ENCODE assay signal across 9 mouse cellular contexts in the genomic region with DNA sequence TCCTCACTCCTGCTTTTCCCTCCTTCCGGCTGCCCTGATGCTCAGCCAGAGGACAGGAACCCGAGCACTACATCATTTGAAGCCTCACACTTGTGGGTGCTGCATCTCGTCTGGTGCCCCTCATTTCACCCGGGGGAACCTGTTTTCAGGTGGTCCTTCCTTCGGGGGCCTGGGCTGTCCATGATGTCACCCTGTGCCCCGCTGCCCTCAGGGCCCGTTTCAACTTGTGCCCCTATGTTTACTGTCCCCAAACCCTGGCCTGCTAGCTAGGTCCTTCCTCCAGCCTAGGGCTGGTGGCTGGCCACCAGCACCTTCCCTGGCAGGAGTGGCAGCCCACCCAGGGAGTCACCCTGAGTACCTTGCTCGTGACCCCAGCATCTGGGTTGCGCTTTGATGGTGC. TPM values are rescaled to one million over a fixed set of nuclear protein-coding genes. Genes with fewer than 3 reads are reported as not detected.
DNase-seq lines count a peak whose midpoint lies in the region.
"Had no signal": no experiment of that assay in that cellular context is flagged by ENCODE, and none has a peak within 500 bp of the region (broad histone marks: within the 10 kb centered on the region; RNA-seq: fewer than 3 reads in every experiment).

No protein-coding gene starts in this region.

- intact Hi-C loops in heart, postnatal 36 days (cut with DNase I) = no loop called here
- intact Hi-C loops in left cerebral cortex, postnatal 25 days (cut with DNase I) = no loop called here

- peak; percentile 4 to 10 for DNase-seq in cerebellum, postnatal 14 days
- DNase-seq in cerebellum, adult 11 months = no peak
- peak; percentile 0 to 1 for DNase-seq in heart, postnatal 36 days
- no peak for DNase-seq in heart, adult 11 months
- DNase-seq in left cerebral cortex, postnatal 25 days (ENCODE audit: low spot score in 2 of 2) = peak; percentile 1 to 2
- no peak for DNase-seq in left cerebral cortex, adult 11 months (ENCODE audit: low spot score)
- DNase-seq in thymus, postnatal 4 days = peak; percentile 4
- DNase-seq in thymus, postnatal 36 days = no peak
- DNase-seq: kidney, adult 11 months had no signal

RNA-seq across cellular contexts. Expression of a gene that starts 14.5 kb away (rescaled TPM):
- 10 to 100 TPM; 12.0 to 12.2 TPM for total RNA-seq in heart, postnatal 36 days (2021)
- total RNA-seq in left cerebral cortex, postnatal 25 days (2021) = 100 to 1,000 TPM; 133 to 136 TPM

RNA-seq across cellular contexts. Expression of a gene that starts 14.5 kb away (rescaled TPM):
- 10 to 100 TPM; 12.7 to 13.1 TPM for total RNA-seq in heart, postnatal 36 days (2021)
- 10 to 100 TPM; 60.5 to 65.5 TPM for total RNA-seq in left cerebral cortex, postnatal 25 days (2021)

RNA-seq across cellular contexts. Expression of a gene that starts 36.8 kb away (rescaled TPM):
- 10 to 100 TPM; 15.7 to 18.8 TPM for total RNA-seq in heart, postnatal 36 days (2021)
- total RNA-seq in left cerebral cortex, postnatal 25 days (2021) = 10 to 100 TPM; 38.1 to 38.5 TPM

RNA-seq across cellular contexts. Expression of a gene that starts 36.9 kb away (rescaled TPM):
- 10 to 100 TPM in 1 of 2 experiments, 1 to 10 TPM in 1; 9.5 to 11.7 TPM for total RNA-seq in heart, postnatal 36 days (2021)
- 10 to 100 TPM; 25.5 to 31.8 TPM for total RNA-seq in left cerebral cortex, postnatal 25 days (2021)

RNA-seq across cellular contexts. Expression of a gene that starts 37.5 kb away (rescaled TPM):
- 10 to 100 TPM; 49.4 to 56.0 TPM for total RNA-seq in heart, postnatal 36 days (2021)
- 10 to 100 TPM; 71.9 to 72.7 TPM for total RNA-seq in left cerebral cortex, postnatal 25 days (2021)

Comparison
In these comparisons a context has a peak if more than half of its experiments do, and no peak if none do; other contexts are left out.
1. DNase-seq: peak in cerebellum, postnatal 14 days (2 of 2), heart, postnatal 36 days (2 of 2), left cerebral cortex, postnatal 25 days (2 of 2) and thymus, postnatal 4 days (single experiment); none in cerebellum, adult 11 months (single experiment), heart, adult 11 months (single experiment), left cerebral cortex, adult 11 months (single experiment) and thymus, postnatal 36 days (0 of 2).
2. RNA of a gene that starts 14.5 kb away (total RNA-seq): 133 to 136 TPM in left cerebral cortex, postnatal 25 days; 12.0 to 12.2 TPM in heart, postnatal 36 days; every median in the first group is over 10 times any median in the second.
3. RNA of a gene that starts 14.5 kb away (total RNA-seq): 60.5 to 65.5 TPM in left cerebral cortex, postnatal 25 days; 12.7 to 13.1 TPM in heart, postnatal 36 days; every median in the first group is over 4 times any median in the second.